Mouse (Mus musculus) gastrocnemius, postnatal 14 days (tissue): ENCODE data around the gene Il17re. TPM values are rescaled to one million over a fixed set of nuclear protein-coding genes. Genes with fewer than 3 reads are reported as not detected.

ENCODE experiments used
- DNase-seq: peaks from one replicate; pipeline ENCODE4 v3.0.0; 2021; ENCODE audit warnings: mixed read lengths
- intact Hi-C: fragments of 180-260 bp; cut with DNase I; formaldehyde crosslinking; loops from one replicate; pipeline ENCODE4 v1.15.1; 2025; ENCODE audit warnings: low total_unique reads
- total RNA-seq, 2 experiments: library from RNA; stranded (reverse); gene quantifications; 2 replicates each; pipeline ENCODE4 v1.2.3; 2021

Gene Il17re
- total RNA-seq, 2 experiments from 2014 or later, result 0.31 to 0.49 TPM

DNA sequence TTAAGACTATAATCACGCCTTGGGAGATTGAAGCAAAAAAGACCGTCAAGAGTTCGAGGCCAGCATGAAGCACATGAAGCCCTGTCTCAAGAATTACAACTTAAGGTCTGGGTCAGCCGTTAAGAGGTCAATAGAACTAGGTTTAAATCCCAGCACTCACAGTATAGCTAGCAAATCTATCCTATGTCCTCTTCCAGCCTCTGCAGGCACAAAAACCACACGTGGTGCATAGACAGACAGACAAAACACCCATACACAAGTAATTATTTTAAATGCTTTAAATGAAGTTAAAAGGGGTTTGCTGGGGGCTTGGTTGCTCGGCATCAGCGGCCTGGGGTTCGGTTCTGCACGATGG, 16.2 kb upstream of the Il17re start:
- intact Hi-C loops, result no loop called here
- no peak for DNase-seq

GRCm38 (mm10) chr6:113442442-113443090, 15.7 kb upstream of the Il17re start, which contains the start of gene Jagn1:
Gene Jagn1 (plus strand): TSS chr6:113442569.
- intact Hi-C loops, result no loop called here
- DNase-seq, result peak; percentile 89

- DNase-seq, result no peak
- intact Hi-C loops, result no loop called here
Observed at GRCm38 (mm10) chr6:113443091-113443490, 15.2 kb upstream of the Il17re start.

DNA sequence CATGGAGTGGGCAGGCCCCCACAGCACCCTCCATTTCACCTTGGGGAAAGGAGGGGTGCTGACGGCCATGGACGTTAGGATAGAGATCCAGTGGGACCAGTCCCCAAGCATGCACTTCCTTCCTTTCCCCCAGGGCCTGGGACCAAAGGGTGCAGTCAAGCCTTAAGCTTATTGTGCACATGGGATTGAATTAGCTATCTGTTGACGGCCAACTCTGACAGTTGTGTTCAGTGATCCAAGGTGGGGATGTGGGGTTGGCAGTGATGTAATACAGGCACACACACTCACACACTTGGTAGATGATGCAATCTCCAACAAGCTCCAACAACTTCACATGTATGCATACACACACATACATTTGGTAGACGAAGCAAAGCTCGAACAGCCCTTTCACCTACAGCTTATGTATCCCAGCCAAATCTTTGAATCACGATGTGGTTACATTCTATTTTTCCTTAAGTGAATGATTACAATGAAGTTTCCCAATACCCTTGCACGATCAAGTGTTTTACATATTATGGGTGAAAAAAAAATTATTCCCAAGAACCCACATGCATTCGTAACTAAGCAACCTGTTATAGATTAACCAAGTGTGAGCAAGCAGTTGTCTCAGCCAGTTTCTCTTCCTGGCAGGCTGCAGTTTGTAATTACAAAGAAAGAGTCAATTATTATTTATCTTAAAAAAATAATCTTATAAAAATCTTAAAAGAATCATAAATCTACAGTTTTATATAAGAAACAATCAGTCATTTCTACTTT, 13.9 kb upstream of the Il17re start:
- DNase-seq, result no peak
- intact Hi-C loops, result no loop called here

DNA sequence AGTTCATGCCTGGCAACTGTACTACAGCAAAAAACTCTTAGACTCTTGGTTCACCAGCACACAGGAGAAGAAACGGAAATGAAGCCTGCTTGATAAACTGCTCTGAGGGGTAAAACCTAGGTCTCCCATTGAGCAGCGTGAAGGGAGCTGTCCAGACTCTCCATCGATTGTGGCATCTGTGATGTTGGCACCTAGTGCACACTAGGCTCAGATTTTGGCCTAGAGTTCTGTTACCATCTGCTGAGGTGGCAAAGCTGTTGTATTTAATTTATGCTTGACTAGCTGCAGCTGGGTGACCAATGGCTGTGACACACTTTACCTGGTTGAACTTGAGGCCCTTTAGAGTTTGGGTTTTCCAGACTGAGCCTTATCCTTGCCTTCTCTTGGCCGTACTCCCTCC, 10.6 kb upstream of the Il17re start:
- DNase-seq, result no peak
- intact Hi-C loops, result no loop called here

GRCm38 (mm10) chr6:113451839-113452238, 6.4 kb upstream of the Il17re start:
- intact Hi-C loops, result no loop called here
- no peak for DNase-seq

DNA sequence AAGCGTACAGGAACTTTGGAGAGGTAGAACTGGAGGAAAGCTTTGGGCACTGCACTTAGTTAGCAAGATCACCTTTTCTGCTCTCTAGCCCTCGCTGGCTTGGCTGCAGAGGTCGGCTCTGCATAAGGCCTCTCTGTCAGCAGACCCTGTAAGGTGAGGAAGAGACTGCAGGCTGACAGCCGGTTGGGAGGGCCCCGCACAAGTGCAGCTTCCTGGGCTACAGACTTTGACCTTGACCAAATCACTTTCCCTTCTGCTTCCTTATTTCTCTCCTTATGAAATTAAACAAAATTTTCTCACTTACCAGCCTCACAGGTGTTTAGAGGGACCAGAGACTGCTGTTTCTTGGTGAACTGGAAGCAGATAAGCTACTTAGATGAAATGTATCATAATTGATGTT, 3.3 kb upstream of the Il17re start:
- intact Hi-C loops, result no loop called here
- DNase-seq, result no peak

GRCm38 (mm10) chr6:113458635-113459034, 351 bp downstream of the Il17re start:
- intact Hi-C loops, result no loop called here
- DNase-seq, result no peak

GRCm38 (mm10) chr6:113464040-113464439, 5.8 kb downstream of the Il17re start:
- no peak for DNase-seq
- intact Hi-C loops, result no loop called here

- intact Hi-C loops, result loop anchor here (5.0 kb wide), 1 partner anchor 38 kb away; no protein-coding TSS in a partner anchor
- peak; percentile 26 for DNase-seq
Observed at GRCm38 (mm10) chr6:113465602-113466001, 7.3 kb downstream of the Il17re start.

DNA sequence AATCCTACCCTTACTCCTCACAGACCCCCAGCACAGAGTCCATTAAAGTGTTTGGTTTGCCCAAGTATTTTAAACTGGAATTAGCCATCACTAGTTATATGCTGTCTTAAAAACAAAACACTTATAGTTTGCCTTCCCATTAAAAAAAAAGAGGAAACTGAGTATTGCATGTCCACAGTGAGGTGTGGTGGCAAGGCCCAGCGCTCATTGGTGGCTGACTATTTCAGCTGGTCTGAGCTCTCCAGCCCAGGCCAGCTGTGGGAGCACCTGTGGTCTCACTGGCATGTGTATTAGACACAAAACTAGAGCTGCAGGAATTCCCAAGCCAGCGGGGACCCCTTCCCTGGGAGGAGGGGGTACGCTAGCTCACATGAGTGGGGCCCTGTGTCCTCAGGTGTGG, 10.2 kb downstream of the Il17re start:
- intact Hi-C loops, result loop anchor here (5.0 kb wide), 1 partner anchor 41 kb away; no protein-coding TSS in a partner anchor
- DNase-seq, result no peak

DNA sequence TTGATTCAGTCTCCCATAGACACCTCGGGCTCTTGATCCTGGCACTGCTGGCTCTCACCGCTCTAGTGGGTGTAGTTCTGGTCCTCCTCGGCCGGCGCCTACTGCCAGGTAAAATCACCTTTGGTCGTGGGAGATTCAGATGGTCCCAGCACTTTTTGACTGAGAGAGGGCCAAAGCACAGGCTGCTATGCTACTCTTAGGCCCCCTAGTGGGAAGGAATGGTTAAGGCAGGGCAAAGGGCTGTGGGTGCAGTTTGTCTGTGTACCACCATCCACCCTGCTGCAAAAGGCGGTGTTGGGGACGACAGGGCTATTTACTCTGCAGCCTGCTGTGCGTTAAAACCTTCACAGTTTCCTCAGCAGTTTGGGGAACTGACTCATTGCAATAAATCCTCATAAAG, 10.7 kb downstream of the Il17re start:
- DNase-seq, result peak; percentile 61
- intact Hi-C loops, result loop anchor here (5.0 kb wide), 1 partner anchor 42 kb away; no protein-coding TSS in a partner anchor

GRCm38 (mm10) chr6:113469432-113469831, 11.1 kb downstream of the Il17re start:
- intact Hi-C loops, result loop anchor here (5.0 kb wide), 1 partner anchor 42 kb away; no protein-coding TSS in a partner anchor
- peak; percentile 82 for DNase-seq

DNA sequence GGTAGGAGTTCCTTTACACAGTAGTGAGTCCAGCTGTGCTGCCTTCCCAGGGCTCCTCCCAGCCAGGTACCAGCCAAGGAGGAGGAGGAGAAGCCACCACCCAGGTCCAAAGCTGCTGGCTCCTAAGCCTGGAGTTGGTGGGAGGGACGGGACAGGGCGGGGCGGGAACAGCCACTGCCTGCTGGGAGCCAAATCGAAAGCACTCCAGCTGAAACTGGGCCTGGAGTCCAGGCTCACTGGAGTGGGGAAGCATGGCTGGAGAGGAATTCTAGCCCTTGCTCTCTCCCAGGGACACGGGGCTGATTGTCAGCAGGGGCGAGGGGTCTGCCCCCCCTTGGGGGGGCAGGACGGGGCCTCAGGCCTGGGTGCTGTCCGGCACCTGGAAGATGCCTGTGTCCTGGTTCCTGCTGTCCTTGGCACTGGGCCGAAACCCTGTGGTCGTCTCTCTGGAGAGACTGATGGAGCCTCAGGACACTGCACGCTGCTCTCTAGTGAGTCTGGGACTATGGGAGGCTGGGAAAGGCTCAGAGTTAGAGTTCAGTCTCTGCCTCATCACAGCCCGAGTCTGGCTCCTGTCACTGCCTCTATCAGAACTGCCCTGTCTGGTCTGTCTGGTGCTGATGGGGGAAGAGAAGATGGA, 13.1 kb downstream of the Il17re start, which contains the start of gene Il17rc:
TSS of gene Il17rc (plus strand) at position 131 of the 640 bp plus-strand sequence.
- DNase-seq, result peak; percentile 76
- intact Hi-C loops, result no loop called here

GRCm38 (mm10) chr6:113472061-113472460, 13.8 kb downstream of the Il17re start:
- intact Hi-C loops, result no loop called here
- DNase-seq, result no peak

DNA sequence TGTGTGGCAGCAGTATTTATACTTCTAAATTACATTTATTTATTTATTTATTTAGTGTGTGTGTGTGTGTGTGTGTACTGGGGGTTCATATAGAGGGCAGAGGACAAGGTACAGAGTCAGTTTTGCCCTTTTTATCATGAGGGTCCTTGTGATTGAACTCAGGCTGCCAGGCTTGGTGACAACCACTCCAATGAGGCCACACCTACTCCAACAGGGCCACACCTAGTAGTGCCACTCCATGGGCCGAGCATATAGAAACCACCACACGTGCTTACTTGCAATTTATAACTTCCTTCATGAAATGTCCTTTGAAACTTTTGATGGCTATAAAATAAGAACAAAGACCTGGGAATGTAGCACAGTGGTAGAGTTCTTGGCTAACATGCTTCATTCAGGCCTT, 15.0 kb downstream of the Il17re start:
- DNase-seq, result no peak
- intact Hi-C loops, result no loop called here

- intact Hi-C loops, result no loop called here
- DNase-seq, result no peak
Observed at GRCm38 (mm10) chr6:113473715-113474114, 15.4 kb downstream of the Il17re start.

DNA sequence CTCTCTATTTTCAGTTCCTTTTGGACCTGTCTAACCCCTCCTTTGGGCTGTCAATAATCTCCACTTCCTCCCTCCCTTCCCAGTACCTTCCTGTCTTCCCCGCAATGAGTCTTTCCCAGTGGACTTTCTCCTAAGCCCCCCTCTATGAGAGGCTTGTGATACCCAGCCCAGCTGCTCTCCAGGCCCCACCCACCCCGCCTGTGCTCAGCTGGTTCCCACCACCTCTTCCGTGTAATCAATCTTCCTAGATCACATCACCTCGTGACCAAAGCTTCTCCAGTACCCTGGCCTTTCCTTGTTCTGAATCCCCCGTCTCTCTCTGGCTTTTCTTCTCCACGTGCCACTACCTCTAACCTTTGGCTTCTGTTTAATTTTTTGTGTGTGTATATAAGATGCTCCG, 19.1 kb downstream of the Il17re start:
- no peak for DNase-seq
- intact Hi-C loops, result no loop called here

DNA sequence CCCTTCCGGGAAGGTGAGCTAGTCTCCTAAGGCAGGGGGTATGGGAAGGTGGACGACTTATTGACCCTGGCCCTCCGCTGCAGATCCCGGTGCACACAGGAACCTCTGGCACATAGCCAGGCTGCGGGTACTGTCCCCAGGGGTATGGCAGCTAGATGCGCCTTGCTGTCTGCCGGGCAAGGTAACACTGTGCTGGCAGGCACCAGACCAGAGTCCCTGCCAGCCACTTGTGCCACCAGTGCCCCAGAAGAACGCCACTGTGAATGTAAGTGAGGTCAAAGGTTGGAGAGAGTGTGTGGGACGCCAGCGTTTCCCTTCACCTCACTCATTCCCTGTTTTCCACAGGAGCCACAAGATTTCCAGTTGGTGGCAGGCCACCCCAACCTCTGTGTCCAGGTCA, 20.6 kb downstream of the Il17re start:
- DNase-seq, result no peak
- intact Hi-C loops, result no loop called here

DNA sequence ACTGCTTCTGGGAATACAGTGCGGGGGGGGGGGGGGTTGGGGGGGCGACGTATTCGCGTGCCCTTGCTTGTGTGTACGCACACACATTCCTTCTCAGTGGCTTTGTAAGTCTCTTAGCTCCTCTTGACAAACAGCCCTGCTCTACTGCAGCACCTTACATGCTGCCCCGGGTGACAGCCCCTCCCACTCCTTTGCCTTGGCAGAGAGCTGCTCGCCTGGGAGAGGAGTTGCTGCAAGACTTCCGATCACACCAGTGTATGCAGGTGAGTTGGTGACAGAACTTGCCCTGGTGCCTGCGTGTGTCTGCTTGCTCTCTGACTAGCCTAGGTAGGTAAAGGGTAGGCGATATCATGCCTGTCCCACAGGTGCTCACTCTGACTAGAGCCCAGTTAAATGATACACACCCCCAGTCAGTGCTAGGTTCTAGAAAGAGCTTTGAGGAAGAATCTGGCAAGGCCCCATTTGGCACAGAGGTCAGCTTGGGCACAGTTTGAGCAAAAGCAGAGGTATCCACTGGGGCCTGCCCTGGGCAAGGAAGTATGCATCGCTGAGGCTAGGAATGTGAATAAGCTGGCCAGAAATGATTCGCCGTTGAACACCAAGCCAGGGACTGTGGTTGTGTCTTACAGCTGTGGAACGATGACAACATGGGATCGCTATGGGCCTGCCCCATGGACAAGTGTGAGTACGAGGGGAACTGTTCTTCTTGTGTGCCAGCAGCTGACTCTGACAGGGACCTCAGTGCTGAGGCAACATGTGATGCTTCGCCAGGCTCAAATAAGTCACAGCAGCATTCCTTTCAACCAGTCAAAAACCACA, 22.5 kb downstream of the Il17re start:
- intact Hi-C loops, result no loop called here
- no peak for DNase-seq
